Comparison of ENCODE assay signal across 11 mouse cellular contexts in the genomic region with DNA sequence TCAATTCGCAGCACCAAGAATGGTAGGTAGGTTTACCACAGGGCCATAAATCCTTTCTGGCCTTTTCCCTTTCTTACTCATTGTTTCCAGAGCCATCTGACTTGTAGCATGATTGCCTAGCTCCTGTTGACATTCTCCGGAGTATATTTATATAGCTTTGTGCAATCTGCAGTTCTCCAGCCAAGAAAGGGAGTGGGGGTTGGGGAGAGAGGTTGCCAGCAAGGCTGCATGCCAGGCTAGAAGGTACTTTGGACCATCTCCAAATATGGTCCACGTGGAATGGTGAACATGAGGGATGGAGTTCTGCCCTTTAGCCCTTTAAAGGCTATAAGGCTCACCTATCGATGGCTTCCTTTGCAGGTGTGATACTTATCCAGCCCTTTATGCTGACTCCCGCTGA. TPM values are rescaled to one million over a fixed set of nuclear protein-coding genes. Genes with fewer than 3 reads are reported as not detected.
DNase-seq lines count a peak whose midpoint lies in the region; ATAC-seq and TF ChIP-seq lines count a peak whose summit lies in the region.
"Had no signal": no experiment of that assay in that cellular context is flagged by ENCODE, and none has a peak within 500 bp of the region (broad histone marks: within the 10 kb centered on the region; RNA-seq: fewer than 3 reads in every experiment).

No protein-coding gene starts in this region.

- peaks cover 21% of the 10 kb centered on the region for H3K36me3 ChIP-seq in heart, embryonic 15.5 days
- H3K36me3 ChIP-seq in lung, embryonic 14.5 days (ENCODE audit: insufficient read depth) = peaks cover 4% of the 10 kb centered on the region; the same call in 1 of the 2 replicates
- no peaks in the 10 kb centered on the region; the same call in 1 of the 2 replicates for H3K36me3 ChIP-seq in forebrain, postnatal 0 days (ENCODE audit: insufficient read depth)
- H3K36me3 ChIP-seq: midbrain, embryonic 12.5 days had no signal

- no peak overlapping the region; the same call in 1 of the 2 replicates for H3K4me2 ChIP-seq in heart, embryonic 15.5 days
- H3K4me2 ChIP-seq in lung, embryonic 14.5 days = no peak overlapping the region
- no peak overlapping the region for H3K4me2 ChIP-seq in forebrain, postnatal 0 days (ENCODE audit: low read depth)
- H3K4me2 ChIP-seq: midbrain, embryonic 12.5 days had no signal

- H3K4me3 ChIP-seq in heart, embryonic 15.5 days = no peak overlapping the region
- H3K4me3 ChIP-seq in lung, embryonic 14.5 days (ENCODE audit: low read depth, low read length) = no peak overlapping the region
- H3K4me3 ChIP-seq in forebrain, postnatal 0 days (ENCODE audit: low read depth, low read length) = no peak overlapping the region
- H3K4me3 ChIP-seq: midbrain, embryonic 12.5 days had no signal

- peaks cover 96% of the 10 kb centered on the region for H3K4me1 ChIP-seq in heart, embryonic 15.5 days (replicated peaks)
- H3K4me1 ChIP-seq in lung, embryonic 14.5 days (ENCODE audit: insufficient read depth) = peaks cover 30% of the 10 kb centered on the region
- peaks cover 3% of the 10 kb centered on the region; the same call in 1 of the 2 replicates for H3K4me1 ChIP-seq in forebrain, postnatal 0 days (ENCODE audit: insufficient read depth)

- H3K9ac ChIP-seq in heart, embryonic 15.5 days = no peak overlapping the region
- no peak overlapping the region for H3K9ac ChIP-seq in lung, embryonic 14.5 days
- no peak overlapping the region for H3K9ac ChIP-seq in forebrain, postnatal 0 days
- H3K9ac ChIP-seq: midbrain, embryonic 12.5 days had no signal

- TF ChIP-seq CTCF in lung, embryonic 14.5 days (IDR thresholded peaks at IDR 0.05; ENCODE audit: low read depth) = no peak
- no peak for TF ChIP-seq CTCF in forebrain, postnatal 0 days (IDR thresholded peaks at IDR 0.05; ENCODE audit: low read depth)

- H3K27me3 ChIP-seq in heart, embryonic 15.5 days = no peaks in the 10 kb centered on the region
- no peaks in the 10 kb centered on the region for H3K27me3 ChIP-seq in lung, embryonic 14.5 days (ENCODE audit: insufficient read depth, low read length)
- H3K27me3 ChIP-seq in forebrain, postnatal 0 days (ENCODE audit: insufficient read depth, low read length) = no peaks in the 10 kb centered on the region
- H3K27me3 ChIP-seq: midbrain, embryonic 12.5 days had no signal

- ATAC-seq in heart, embryonic 15.5 days (replicated peaks; ENCODE audit: insufficient number of reproducible peaks, insufficient read depth, low FRiP score, low read depth) = peak; percentile 74
- ATAC-seq in lung, embryonic 14.5 days (ENCODE audit: insufficient read depth) = 0 out of 2 replicates have a peak, but pooled peaks have one; percentile 28
- no peak for ATAC-seq in forebrain, postnatal 0 days
- ATAC-seq in granulocyte monocyte progenitor cell, adult 5-6 weeks (replicated peaks; ENCODE audit: poor library complexity, severe bottlenecking) = no peak

- peak; percentile 27 for DNase-seq in adrenal gland, adult 8-10 months
- DNase-seq in adrenal gland, adult 18-20 months (ENCODE audit: low spot score in 2 of 2) = no peak
- peak; percentile 28 to 46 for DNase-seq in adrenal gland, postnatal 36 days
- DNase-seq in lung, embryonic 14.5 days = peak; percentile 74
- DNase-seq in B cell, adult 2 months = no peak
- no peak for DNase-seq in forebrain, postnatal 0 days
- DNase-seq: gastrocnemius, postnatal 10 days; thymus, postnatal 14 days had no signal

- peak overlapping the region; percentile 92 for H3K27ac ChIP-seq in heart, embryonic 15.5 days
- peak overlapping the region; percentile 91 for H3K27ac ChIP-seq in lung, embryonic 14.5 days (ENCODE audit: low read depth)
- H3K27ac ChIP-seq in forebrain, postnatal 0 days (ENCODE audit: low read depth, low read length) = no peak overlapping the region
- H3K27ac ChIP-seq: midbrain, embryonic 12.5 days had no signal

- no peaks in the 10 kb centered on the region for H3K9me3 ChIP-seq in heart, embryonic 15.5 days (replicated peaks)
- H3K9me3 ChIP-seq in lung, embryonic 14.5 days (ENCODE audit: low read depth, low read length) = no peaks in the 10 kb centered on the region
- no peaks in the 10 kb centered on the region for H3K9me3 ChIP-seq in forebrain, postnatal 0 days (ENCODE audit: low read length)
- H3K9me3 ChIP-seq: midbrain, embryonic 12.5 days had no signal

- 41% methylated on average over 5 of the region's 5 CpGs for WGBS in heart, embryonic 15.5 days
- 50% methylated on average over 5 of the region's 5 CpGs for WGBS in lung, embryonic 14.5 days
- WGBS in forebrain, postnatal 0 days = 67% methylated on average over 5 of the region's 5 CpGs

RNA-seq across cellular contexts. Expression of a gene that starts 45.2 kb away (rescaled TPM):
- 10 to 100 TPM in 2 of 4 experiments, 1 to 10 TPM in 2; 7.7 to 16.3 (median 10.9) TPM for total RNA-seq in adrenal gland, adult 8-10 months (2022)
- total RNA-seq in adrenal gland, adult 18-20 months (2021) = 10 to 100 TPM in 1 of 2 experiments, 1 to 10 TPM in 1; 9.1 to 17.9 TPM
- total RNA-seq in adrenal gland, postnatal 36 days (2021) = 10 to 100 TPM in 1 of 2 experiments, 1 to 10 TPM in 1; 8.5 to 19.7 TPM
- 132 and 134 TPM in 2 replicates for polyA plus RNA-seq in heart, embryonic 15.5 days (2015; fragmentation: Nextera tagmentation; extraction: Ambion mirVana)
- polyA plus RNA-seq in lung, embryonic 14.5 days (2014; fragmentation: Nextera tagmentation; extraction: Ambion mirVana) = 15.3 and 18.3 TPM in 2 replicates
- total RNA-seq in forebrain, postnatal 0 days (2014; rRNA removed) = 28.6 and 29.0 TPM in 2 replicates
- 16.3 and 18.3 TPM in 2 replicates for polyA plus RNA-seq in forebrain, postnatal 0 days (2015; fragmentation: Nextera tagmentation; extraction: Ambion mirVana)
- total RNA-seq in granulocyte monocyte progenitor cell, adult 5-6 weeks (2014; fragmentation: Nextera tagmentation) = 4.7 and 6.8 TPM in 2 replicates
- 0.62 and 0.90 TPM in 2 replicates for total RNA-seq in granulocyte monocyte progenitor cell, adult 5-6 weeks (2017)

Comparison
In these comparisons a context has a peak if more than half of its experiments do, and no peak if none do; other contexts are left out.
1. DNase-seq: peak in adrenal gland, adult 8-10 months (single experiment), adrenal gland, postnatal 36 days (2 of 2) and lung, embryonic 14.5 days (single experiment); none in adrenal gland, adult 18-20 months (0 of 2), B cell, adult 2 months (0 of 2) and forebrain, postnatal 0 days (single experiment).
2. ATAC-seq: peak in heart, embryonic 15.5 days (single experiment) and lung, embryonic 14.5 days (single experiment); none in forebrain, postnatal 0 days (single experiment) and granulocyte monocyte progenitor cell, adult 5-6 weeks (single experiment).